Mouse (Mus musculus): ENCODE measurements at regions not wholly inside any gene's neighbourhood (a gene's known extent, or its start where the extent isn't known, plus 50 kb on each side); places are given as distances from the start of the nearest gene placed in this dataset.

- TF ChIP-seq CTCF (IDR thresholded peaks at IDR 0.05; ENCODE audit: low read depth) (peak; percentile 80), EP300 (optimal IDR thresholded peaks at IDR 0.05) (no peak)
Measured at GRCm38 (mm10) chr5:73864138-73864761, 204.0 kb downstream of the Usp46 start.

Measured in stomach, postnatal 0 days (tissue).